Mouse (Mus musculus) lung, postnatal 0 days (tissue): ENCODE data around the gene Guca2a. TPM values are rescaled to one million over a fixed set of nuclear protein-coding genes. Genes with fewer than 3 reads are reported as not detected.

Source experiments
- ATAC-seq: fragments of 200-750 bp; cut with Nextera tagmentation; 2 replicates; pipeline ENCODE4 v1.8.0; 2017; ENCODE audit warnings: moderate library complexity
- DNase-seq: peaks from one replicate; pipeline ENCODE4 v3.0.0-alpha.2; 2016; ENCODE audit warnings: low spot score
- H3K27ac ChIP-seq: fragments of 300-500 bp; sonication (generic); 2 replicates; pipeline ENCODE4 v1.5.1; 2014; ENCODE audit warnings: antibody characterized with exemption, mild to moderate bottlenecking, low read length, mixed read lengths
- H3K27me3 ChIP-seq: fragments of 300-500 bp; sonication (generic); replicated peaks from 2 replicates; pipeline ENCODE4 v1.6.1; 2014; ENCODE audit warnings: low read length, mixed read lengths; ENCODE audit not compliant: insufficient read depth
- H3K36me3 ChIP-seq: fragments of 300-500 bp; sonication (generic); 2 replicates; pipeline ENCODE4 v1.6.1; 2014; ENCODE audit warnings: low read length, mixed read lengths; ENCODE audit not compliant: insufficient read depth
- H3K4me1 ChIP-seq: fragments of 300-500 bp; sonication (generic); 2 replicates; pipeline ENCODE4 v1.6.1; 2014; ENCODE audit warnings: antibody characterized with exemption, low read depth, low read length, mixed read lengths; ENCODE audit not compliant: insufficient read depth
- H3K4me2 ChIP-seq: fragments of 300-500 bp; sonication (generic); replicated peaks from 2 replicates; pipeline ENCODE4 v1.6.1; 2014; ENCODE audit warnings: low read depth, mild to moderate bottlenecking, low read length, moderate library complexity, mixed read lengths
- H3K4me3 ChIP-seq: fragments of 300-500 bp; sonication (generic); 2 replicates; pipeline ENCODE4 v1.5.1; 2014; ENCODE audit warnings: low read depth, low read length
- H3K9ac ChIP-seq: fragments of 300-500 bp; sonication (generic); replicated peaks from 2 replicates; pipeline ENCODE4 v1.6.1; 2014; ENCODE audit warnings: low read depth, mild to moderate bottlenecking
- H3K9me3 ChIP-seq: fragments of 300-500 bp; sonication (generic); 2 replicates; pipeline ENCODE4 v1.6.1; 2016; ENCODE audit warnings: low read length, mixed read lengths
- CTCF ChIP-seq: IDR thresholded peaks from 2 replicates; pipeline ENCODE4 v1.5.1; 2016; ENCODE audit warnings: antibody characterized with exemption, mild to moderate bottlenecking
- EP300 ChIP-seq: IDR thresholded peaks from 2 replicates; pipeline ENCODE4 v1.6.1; 2016; ENCODE audit warnings: antibody characterized with exemption, mild to moderate bottlenecking, control low read depth
- WGBS: fragments of 180-500 bp; shearing (Covaris S2); extraction: QIAGEN DNeasy Blood & Tissue Kit; methylation state at CpG from one replicate; pipeline ENCODE4 v1.1.7; 2014; 5-methylcytosine and 5-hydroxymethylcytosine counted together
- polyA plus RNA-seq: library from polyadenylated mRNA; unstranded; fragments of >200 nt; fragmentation: Nextera tagmentation; extraction: Ambion mirVana; gene quantifications from 2 replicates; pipeline ENCODE4 v1.2.1, GENCODE M21; 2015

The Guca2a gene
- polyA plus RNA-seq, 1 experiment from 2014 or later = 2.2 TPM

GRCm38 (mm10) chr4:119667454-119667853, 29.9 kb downstream of the Guca2a start:
- Histone ChIP-seq H3K4me1 (no peaks in the 10 kb centered on the region), H3K27ac (no peak overlapping the region), H3K27me3 (no peaks in the 10 kb centered on the region), H3K9ac (no peak overlapping the region), H3K4me3 (no peak overlapping the region), H3K36me3 (no peaks in the 10 kb centered on the region), H3K4me2 (no peak overlapping the region), H3K9me3 (no peaks in the 10 kb centered on the region)
- TF ChIP-seq CTCF (peak; percentile 85), EP300 (no peak)
- 33% methylated on average over 5 of the region's 5 CpGs for WGBS
- ATAC-seq (peak; percentile 23; the same call in 1 of the 2 replicates), DNase-seq (peak; percentile 49)

GRCm38 (mm10) chr4:119668185-119668584, 30.7 kb downstream of the Guca2a start:
- Histone ChIP-seq H3K9ac (no peak overlapping the region), H3K4me1 (no peaks in the 10 kb centered on the region), H3K9me3 (no peaks in the 10 kb centered on the region), H3K36me3 (no peaks in the 10 kb centered on the region), H3K4me2 (no peak overlapping the region), H3K27me3 (no peaks in the 10 kb centered on the region), H3K27ac (no peak overlapping the region), H3K4me3 (no peak overlapping the region)
- 86% methylated on average over 3 of the region's 3 CpGs for WGBS
- DNase-seq (no peak), ATAC-seq (no peak)
- TF ChIP-seq CTCF (no peak), EP300 (no peak)

- H3K27me3 ChIP-seq = no peaks in the 10 kb centered on the region
- ATAC-seq (no peak), DNase-seq (no peak)
- H3K36me3 ChIP-seq = no peaks in the 10 kb centered on the region
- no peak overlapping the region for H3K4me3 ChIP-seq
- H3K9me3 ChIP-seq = no peaks in the 10 kb centered on the region
- H3K4me1 ChIP-seq = no peaks in the 10 kb centered on the region
- TF ChIP-seq CTCF (no peak), EP300 (no peak)
- WGBS = 75% methylated on average over 4 of the region's 4 CpGs
- no peak overlapping the region for H3K27ac ChIP-seq
- no peak overlapping the region for H3K9ac ChIP-seq
- H3K4me2 ChIP-seq = no peak overlapping the region
Observed at GRCm38 (mm10) chr4:119668596-119668995, 31.1 kb downstream of the Guca2a start.

GRCm38 (mm10) chr4:119669356-119670209, 32.1 kb downstream of the Guca2a start:
- WGBS = 69% methylated on average over 10 of the region's 10 CpGs
- Histone ChIP-seq H3K4me2 (no peak overlapping the region), H3K27ac (no peak overlapping the region), H3K4me1 (no peaks in the 10 kb centered on the region), H3K9me3 (no peaks in the 10 kb centered on the region), H3K4me3 (no peak overlapping the region), H3K36me3 (no peaks in the 10 kb centered on the region), H3K9ac (no peak overlapping the region), H3K27me3 (no peaks in the 10 kb centered on the region)
- TF ChIP-seq EP300 = no peak
- no peak for TF ChIP-seq CTCF
- DNase-seq = no peak
- no peak for ATAC-seq

GRCm38 (mm10) chr4:119670210-119670555, 32.7 kb downstream of the Guca2a start:
- 46% methylated on average over 7 of the region's 7 CpGs for WGBS
- H3K9me3 ChIP-seq = no peaks in the 10 kb centered on the region
- no peak for ATAC-seq

GRCm38 (mm10) chr4:119670736-119671135, 33.2 kb downstream of the Guca2a start:
- Histone ChIP-seq H3K27me3 (no peaks in the 10 kb centered on the region), H3K27ac (no peak overlapping the region), H3K9me3 (no peaks in the 10 kb centered on the region), H3K4me2 (no peak overlapping the region), H3K36me3 (no peaks in the 10 kb centered on the region), H3K4me1 (no peaks in the 10 kb centered on the region), H3K9ac (no peak overlapping the region), H3K4me3 (no peak overlapping the region)
- TF ChIP-seq CTCF (no peak), EP300 (no peak)
- no peak for DNase-seq
- ATAC-seq = no peak
- 83% methylated on average over 6 of the region's 6 CpGs for WGBS

More at GRCm38 (mm10) chr4:119670210-119670555, 32.7 kb downstream of the Guca2a start:
- no peak for TF ChIP-seq CTCF
- no peak for TF ChIP-seq EP300
- DNase-seq = no peak
- Histone ChIP-seq H3K27me3 (no peaks in the 10 kb centered on the region), H3K4me3 (no peak overlapping the region), H3K4me1 (no peaks in the 10 kb centered on the region), H3K27ac (no peak overlapping the region), H3K4me2 (no peak overlapping the region), H3K9ac (no peak overlapping the region), H3K36me3 (no peaks in the 10 kb centered on the region)
